Mouse (Mus musculus): ENCODE results near the gene Ankrd60.

The Ankrd60 gene

DNA sequence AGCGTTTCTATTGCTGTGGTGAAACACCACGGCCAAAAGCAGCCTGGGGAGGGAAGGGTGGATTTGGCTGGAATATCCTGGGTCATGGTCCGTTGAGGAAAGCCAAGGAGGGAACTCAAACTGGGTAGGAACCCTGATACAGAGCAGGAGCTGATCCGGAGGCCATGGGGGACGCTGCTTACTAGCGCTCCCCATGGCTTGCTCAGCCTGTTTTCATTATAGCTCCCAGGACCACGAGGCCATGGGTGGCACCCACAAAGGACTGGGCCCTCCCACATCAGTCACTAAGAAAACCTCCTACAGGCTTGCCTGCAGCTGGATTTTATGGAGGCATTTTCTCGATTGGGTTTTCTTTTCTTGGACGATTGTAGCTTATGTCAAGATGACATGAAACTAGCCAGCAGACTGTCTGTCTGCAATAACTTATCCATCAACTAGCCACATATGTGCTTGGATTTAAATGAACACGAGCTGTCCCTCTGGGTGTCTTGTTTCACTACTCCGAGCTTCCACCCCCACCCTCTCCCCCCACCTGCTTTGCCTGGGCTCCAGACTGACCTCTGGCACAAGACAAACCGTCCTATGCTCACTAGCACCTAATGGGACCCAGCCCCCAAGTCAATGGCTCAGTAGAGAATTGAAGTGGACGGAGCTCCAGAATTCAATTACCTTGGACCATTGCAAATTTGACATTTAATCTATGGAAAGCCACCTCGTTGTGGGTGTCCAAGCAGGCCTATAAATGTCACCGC lies 45.3 kb downstream of the Ankrd60 start:
- intact Hi-C loops (cut with DNase I) = no loop called here

DNA sequence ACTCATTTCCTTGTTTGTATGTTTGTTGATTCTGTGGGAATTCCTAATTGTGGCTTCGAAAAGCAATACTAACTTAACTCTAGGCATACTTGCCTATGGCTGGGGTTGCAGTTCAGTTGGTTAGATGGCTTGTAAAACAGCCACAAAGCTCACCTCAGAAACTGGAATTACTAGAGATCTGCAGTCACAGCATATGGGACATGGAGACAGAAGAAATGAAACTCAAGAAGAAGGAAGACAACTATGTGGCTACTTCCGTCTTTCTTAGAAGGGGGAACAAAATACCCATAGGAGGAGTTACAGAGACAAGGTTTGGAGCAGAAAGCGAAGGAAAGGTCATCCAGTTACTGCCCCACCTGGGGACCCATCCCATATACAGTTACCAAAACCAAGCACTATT lies 49.7 kb downstream of the Ankrd60 start:
- intact Hi-C loops (cut with DNase I) = no loop called here

DNA sequence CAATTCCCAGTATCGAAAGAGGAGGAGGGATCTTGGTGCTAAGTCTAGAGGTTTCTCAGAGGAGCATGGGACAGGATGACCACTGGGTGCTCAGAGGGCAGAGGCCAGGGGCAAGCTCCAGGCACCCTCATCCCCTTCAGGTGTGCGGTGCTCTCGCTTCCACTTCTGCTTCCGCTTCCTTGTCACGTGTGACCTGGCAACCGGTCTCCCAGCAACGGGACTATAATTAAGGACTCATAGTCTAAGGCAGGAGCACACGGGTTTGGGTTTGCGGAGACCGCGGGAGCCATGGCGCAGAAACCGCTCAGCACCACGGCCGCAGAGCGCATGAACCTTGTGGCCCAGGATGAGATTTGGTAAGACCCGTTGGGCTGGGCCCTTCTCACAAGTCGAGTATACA lies 55.8 kb downstream of the Ankrd60 start, which contains the start of gene 1700021F07Rik:
Gene 1700021F07Rik, plus strand, starts transcription at position 211 of the 400 bp plus-strand sequence.
- intact Hi-C loops (cut with DNase I) = no loop called here
